Mouse (Mus musculus) right cerebral cortex, postnatal 4 days (tissue): ENCODE data around the gene Rhod.

Experiments
- DNase-seq: peaks from one replicate; pipeline ENCODE4 v3.0.0-alpha.2; 2022

Rhod gene

GRCm38 (mm10) chr19:4449230-4449629 lies 10.0 kb upstream of the Rhod start:
- DNase-seq = no peak

- DNase-seq = no peak
Observed at GRCm38 (mm10) chr19:4447445-4447844, 8.2 kb upstream of the Rhod start.

GRCm38 (mm10) chr19:4446661-4447420 lies 7.6 kb upstream of the Rhod start:
- no peak for DNase-seq

- DNase-seq = peak; percentile 81
Observed at GRCm38 (mm10) chr19:4442408-4442807, 3.2 kb upstream of the Rhod start.

GRCm38 (mm10) chr19:4441621-4442161 lies 2.5 kb upstream of the Rhod start:
- DNase-seq = no peak

GRCm38 (mm10) chr19:4441090-4441591 lies 1.9 kb upstream of the Rhod start:
- DNase-seq = peak; percentile 59

GRCm38 (mm10) chr19:4440222-4440621 lies 990 bp upstream of the Rhod start:
- DNase-seq = no peak

- DNase-seq = no peak
Observed at GRCm38 (mm10) chr19:4438791-4439160, 456 bp downstream of the Rhod start.

GRCm38 (mm10) chr19:4437886-4438285 lies 1.3 kb downstream of the Rhod start:
- no peak for DNase-seq

- no peak for DNase-seq
Observed at GRCm38 (mm10) chr19:4436254-4436653, 3.0 kb downstream of the Rhod start.

- no peak for DNase-seq
Observed at GRCm38 (mm10) chr19:4434999-4435398, 4.2 kb downstream of the Rhod start.

GRCm38 (mm10) chr19:4433756-4434155 lies 5.5 kb downstream of the Rhod start:
- no peak for DNase-seq

- DNase-seq = no peak
Observed at GRCm38 (mm10) chr19:4430091-4430620, 9.1 kb downstream of the Rhod start.

- DNase-seq = no peak
Observed at GRCm38 (mm10) chr19:4425610-4426366, 13.4 kb downstream of the Rhod start.

GRCm38 (mm10) chr19:4423021-4423420 lies 16.2 kb downstream of the Rhod start:
- no peak for DNase-seq

GRCm38 (mm10) chr19:4422581-4422980 lies 16.7 kb downstream of the Rhod start:
- no peak for DNase-seq

GRCm38 (mm10) chr19:4420153-4420910 lies 18.9 kb downstream of the Rhod start:
- DNase-seq = no peak

GRCm38 (mm10) chr19:4419711-4420110 lies 19.5 kb downstream of the Rhod start:
- no peak for DNase-seq

GRCm38 (mm10) chr19:4417713-4418112 lies 21.5 kb downstream of the Rhod start:
- DNase-seq = no peak

- peak; percentile 37 for DNase-seq
Observed at GRCm38 (mm10) chr19:4417183-4417582, 22.0 kb downstream of the Rhod start.

GRCm38 (mm10) chr19:4414631-4415030 lies 24.6 kb downstream of the Rhod start:
- DNase-seq = no peak

GRCm38 (mm10) chr19:4409062-4409461 lies 30.2 kb downstream of the Rhod start:
- no peak for DNase-seq

GRCm38 (mm10) chr19:4404840-4405239 lies 34.4 kb downstream of the Rhod start:
- no peak for DNase-seq
